Mouse (Mus musculus) midbrain, postnatal 0 days (tissue): ENCODE measurements at regions not wholly inside any gene's neighbourhood (a gene's known extent, or its start where the extent isn't known, plus 50 kb on each side); places are given as distances from the start of the nearest gene placed in this dataset.

Experiments used
- ATAC-seq: fragments of 200-750 bp; cut with Nextera tagmentation; 2 replicates; pipeline ENCODE4 v1.8.0; 2017; ENCODE audit warnings: moderate number of reproducible peaks, mild to moderate bottlenecking, moderate TSS enrichment, moderate library complexity; ENCODE audit not compliant: low FRiP score
- DNase-seq: peaks from one replicate; pipeline ENCODE4 v3.0.0-alpha.2; 2015; ENCODE audit warnings: low spot score
- H3K27ac ChIP-seq: fragments of 300-500 bp; sonication (generic); 2 replicates; pipeline ENCODE4 v1.5.1; 2014; ENCODE audit warnings: low read depth, mild to moderate bottlenecking, low read length, mixed read lengths
- H3K27me3 ChIP-seq: fragments of 300-500 bp; sonication (generic); 2 replicates; pipeline ENCODE4 v1.6.1; 2014; ENCODE audit warnings: low read length, control low read depth, mixed read lengths; ENCODE audit not compliant: insufficient read depth
- H3K36me3 ChIP-seq: fragments of 300-500 bp; sonication (generic); 2 replicates; pipeline ENCODE4 v1.6.1; 2014; ENCODE audit warnings: low read length, control low read depth, mixed read lengths; ENCODE audit not compliant: insufficient read depth
- H3K4me1 ChIP-seq: fragments of 300-500 bp; sonication (generic); 2 replicates; pipeline ENCODE4 v1.6.1; 2014; ENCODE audit warnings: mild to moderate bottlenecking, control low read depth, antibody characterized with exemption, low read length, mixed read lengths; ENCODE audit not compliant: insufficient read depth
- H3K4me2 ChIP-seq: fragments of 300-500 bp; sonication (generic); 2 replicates; pipeline ENCODE4 v1.6.1; 2014; ENCODE audit warnings: low read depth, mild to moderate bottlenecking, low read length, mixed read lengths; ENCODE audit not compliant: poor library complexity, severe bottlenecking
- H3K4me3 ChIP-seq: fragments of 300-500 bp; sonication (generic); 2 replicates; pipeline ENCODE4 v1.5.1; 2014; ENCODE audit warnings: low read depth, mild to moderate bottlenecking, low read length, moderate library complexity
- H3K9ac ChIP-seq: fragments of 300-500 bp; sonication (generic); replicated peaks from 2 replicates; pipeline ENCODE4 v1.6.1; 2014; ENCODE audit warnings: mild to moderate bottlenecking, low read length, moderate library complexity, mixed read lengths; ENCODE audit not compliant: poor library complexity, severe bottlenecking
- H3K9me3 ChIP-seq: fragments of 300-500 bp; sonication (generic); 2 replicates; pipeline ENCODE4 v1.6.1; 2016; ENCODE audit warnings: low read length, control low read depth
- CTCF ChIP-seq: IDR thresholded peaks from 2 replicates; pipeline ENCODE4 v1.5.1; 2016; ENCODE audit warnings: antibody characterized with exemption, mild to moderate bottlenecking
- WGBS: fragments of 180-500 bp; shearing (Covaris S2); extraction: QIAGEN DNeasy Blood & Tissue Kit; methylation state at CpG from one replicate; pipeline ENCODE4 v1.1.7; 2014; 5-methylcytosine and 5-hydroxymethylcytosine counted together

DNA sequence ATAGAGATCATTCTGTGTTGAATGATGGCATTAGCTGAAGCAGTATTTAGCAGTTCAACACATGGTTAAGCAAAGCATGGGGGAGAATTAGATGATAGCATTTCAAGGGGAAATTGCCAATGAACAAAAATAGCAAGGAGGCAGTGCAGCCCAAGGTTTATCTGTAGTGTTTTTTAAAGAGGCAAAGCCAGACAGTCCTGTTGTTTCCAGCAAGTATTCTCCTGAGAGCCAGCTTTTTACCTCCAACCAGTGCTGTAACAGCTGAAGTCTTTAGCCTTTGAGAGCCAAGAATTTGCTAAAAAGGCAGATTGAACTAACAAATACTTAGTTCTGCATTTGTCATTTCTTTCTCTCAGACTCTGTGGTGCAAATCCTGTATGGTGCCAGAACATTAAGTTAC is 305.1 kb upstream of the Arx start:
- no peak overlapping the region for H3K9ac ChIP-seq
- no peak overlapping the region for H3K4me2 ChIP-seq
- no peak overlapping the region for H3K27ac ChIP-seq
- DNase-seq, result no peak
- H3K4me3 ChIP-seq, result no peak overlapping the region
- no peaks in the 10 kb centered on the region for H3K27me3 ChIP-seq
- H3K36me3 ChIP-seq, result no peaks in the 10 kb centered on the region
- ATAC-seq, result no peak
- TF ChIP-seq CTCF, result no peak
- H3K9me3 ChIP-seq, result no peaks in the 10 kb centered on the region
- H3K4me1 ChIP-seq, result no peaks in the 10 kb centered on the region

DNA sequence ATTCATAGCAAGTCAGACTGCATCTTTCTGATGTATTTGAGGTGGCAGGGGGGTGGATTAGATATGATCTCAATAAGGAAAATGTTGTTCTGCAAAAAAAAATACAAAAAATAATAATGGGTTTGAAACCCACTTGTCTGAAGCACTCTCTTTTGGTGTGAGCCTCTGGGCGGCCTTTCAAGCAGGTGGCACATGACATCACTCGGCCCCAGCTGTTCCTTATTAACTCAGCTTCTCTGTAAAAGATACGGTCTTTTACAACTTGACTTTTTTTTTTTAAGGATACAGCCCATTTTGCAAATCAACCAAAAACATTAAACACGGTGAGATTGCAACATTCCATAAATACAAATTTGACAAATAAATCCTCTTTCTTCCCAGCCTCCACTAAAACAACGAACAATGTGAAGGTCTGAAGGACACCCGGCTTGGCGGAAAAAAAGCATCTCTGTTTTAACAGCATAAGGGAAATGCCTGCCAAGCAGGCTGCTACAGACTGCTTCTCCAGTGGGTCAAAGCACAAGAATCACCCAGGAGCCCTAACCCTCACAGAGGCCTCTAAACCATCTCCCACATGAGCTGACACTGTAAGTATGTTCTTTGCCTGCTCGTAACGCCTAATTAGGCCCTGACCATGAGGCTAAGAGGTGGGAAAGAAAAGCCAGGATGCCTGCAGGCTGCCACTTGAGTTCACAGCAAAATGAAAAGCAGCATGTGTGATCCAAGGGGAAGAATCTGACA is 283.8 kb upstream of the Arx start:
- ATAC-seq, result no peak
- H3K4me1 ChIP-seq, result no peaks in the 10 kb centered on the region
- H3K36me3 ChIP-seq, result no peaks in the 10 kb centered on the region
- no peak for DNase-seq
- no peak for TF ChIP-seq CTCF
- no peaks in the 10 kb centered on the region for H3K9me3 ChIP-seq
- no peaks in the 10 kb centered on the region for H3K27me3 ChIP-seq
- WGBS, result 57% methylated on average over 9 of the region's 9 CpGs
- H3K4me2 ChIP-seq, result no peak overlapping the region
- H3K4me3 ChIP-seq, result no peak overlapping the region
- no peak overlapping the region for H3K9ac ChIP-seq
- no peak overlapping the region for H3K27ac ChIP-seq

DNA sequence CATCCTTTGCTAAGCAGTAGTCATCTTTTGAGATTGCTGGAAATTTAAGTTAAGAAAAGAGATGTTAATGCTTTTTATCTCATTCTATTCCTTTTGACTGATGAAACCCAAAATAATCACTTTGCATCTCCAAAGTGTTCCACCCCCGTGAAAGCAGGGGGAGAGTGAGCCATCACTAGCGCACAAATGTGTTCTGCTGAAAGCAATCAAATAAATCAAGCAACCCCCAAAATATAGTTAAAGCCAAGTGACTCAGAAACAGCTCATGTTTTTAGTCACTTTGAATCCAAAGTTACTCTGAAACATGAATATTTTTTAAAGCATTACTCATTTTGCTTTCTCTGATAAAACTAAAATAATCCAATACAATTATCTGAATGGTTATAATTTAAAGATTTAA is 279.6 kb upstream of the Arx start:
- Histone ChIP-seq H3K36me3 (no peaks in the 10 kb centered on the region), H3K4me2 (no peak overlapping the region), H3K27me3 (no peaks in the 10 kb centered on the region), H3K9me3 (no peaks in the 10 kb centered on the region), H3K27ac (no peak overlapping the region), H3K4me3 (no peak overlapping the region), H3K9ac (no peak overlapping the region), H3K4me1 (no peaks in the 10 kb centered on the region)
- WGBS, result 76% methylated on average over 2 of the region's 2 CpGs
- no peak for TF ChIP-seq CTCF
- ATAC-seq (no peak), DNase-seq (no peak)

DNA sequence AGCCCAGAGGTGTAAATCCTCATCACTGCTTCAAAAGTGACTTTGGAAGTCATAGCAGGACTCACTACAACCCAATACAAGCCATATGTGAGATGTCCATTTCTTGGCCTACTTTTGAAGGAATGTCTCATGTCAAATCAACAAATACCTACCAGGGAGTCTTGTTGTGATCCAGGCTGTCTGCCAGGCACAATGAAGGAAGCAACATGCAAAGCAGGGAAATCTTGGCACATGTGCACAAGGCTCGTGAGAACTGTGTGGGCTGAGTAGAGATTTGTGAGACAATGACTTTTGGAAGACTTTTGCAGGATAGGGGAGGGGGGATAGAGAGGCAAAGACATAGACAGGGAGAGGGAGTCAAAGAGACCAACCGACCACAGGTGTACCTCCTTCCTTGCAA is 274.7 kb upstream of the Arx start:
- Histone ChIP-seq H3K27ac (no peak overlapping the region), H3K27me3 (no peaks in the 10 kb centered on the region), H3K9ac (no peak overlapping the region), H3K4me2 (no peak overlapping the region), H3K4me3 (no peak overlapping the region), H3K36me3 (no peaks in the 10 kb centered on the region), H3K9me3 (no peaks in the 10 kb centered on the region), H3K4me1 (no peaks in the 10 kb centered on the region)
- TF ChIP-seq CTCF, result no peak
- ATAC-seq, result no peak
- no peak for DNase-seq
- WGBS, result 70% methylated on average over 2 of the region's 2 CpGs

DNA sequence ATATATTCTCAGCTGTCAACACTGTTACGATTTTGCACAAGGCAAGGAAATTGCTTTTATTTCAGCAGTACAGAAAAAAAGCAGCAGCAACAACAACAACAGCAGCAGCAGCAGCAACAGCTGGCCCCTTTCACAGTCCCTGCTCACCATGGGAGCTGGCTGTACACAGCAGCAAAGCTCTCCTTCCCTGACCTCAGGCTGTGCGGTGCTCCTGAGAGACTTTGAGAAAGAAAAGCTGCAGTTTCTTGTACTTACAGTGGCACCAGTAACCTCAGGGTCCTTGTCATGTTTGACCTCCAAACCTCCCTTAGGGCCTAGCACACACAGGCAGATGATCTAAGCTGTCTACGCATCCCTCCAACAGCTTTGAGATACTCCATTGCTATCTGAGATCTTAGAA is 269.9 kb upstream of the Arx start:
- 74% methylated on average over 3 of the region's 3 CpGs for WGBS
- no peaks in the 10 kb centered on the region for H3K27me3 ChIP-seq

DNA sequence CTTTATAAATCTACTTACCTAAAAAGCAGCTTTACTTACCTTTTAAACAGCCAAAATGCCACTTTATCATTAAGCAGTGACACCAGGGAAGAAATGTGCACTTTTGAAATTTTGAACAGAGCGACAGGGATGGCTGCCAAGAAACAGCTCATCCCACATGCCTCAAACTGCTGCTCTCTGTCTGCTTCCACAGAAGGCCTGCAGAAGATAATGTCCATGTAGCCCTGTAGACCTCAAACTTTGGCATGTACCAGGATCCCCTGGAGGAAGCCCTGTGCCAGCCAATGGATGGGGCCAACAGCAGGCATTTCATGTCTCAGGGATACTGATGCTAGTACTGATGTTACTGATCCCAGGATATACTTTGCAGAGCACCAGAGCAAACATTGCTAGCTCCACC is 245.1 kb upstream of the Arx start:
- DNase-seq (peak; percentile 0), ATAC-seq (no peak)
- Histone ChIP-seq H3K9ac (no peak overlapping the region), H3K27me3 (no peaks in the 10 kb centered on the region), H3K9me3 (no peaks in the 10 kb centered on the region), H3K4me1 (no peaks in the 10 kb centered on the region), H3K36me3 (no peaks in the 10 kb centered on the region), H3K4me3 (no peak overlapping the region), H3K27ac (no peak overlapping the region), H3K4me2 (no peak overlapping the region)
- TF ChIP-seq CTCF, result no peak
- 81% methylated on average over 1 of the region's 1 CpGs for WGBS

More for the DNA sequence above, 269.9 kb upstream of the Arx start:
- Histone ChIP-seq H3K9me3 (no peaks in the 10 kb centered on the region), H3K36me3 (no peaks in the 10 kb centered on the region), H3K9ac (no peak overlapping the region), H3K27ac (no peak overlapping the region), H3K4me2 (no peak overlapping the region), H3K4me1 (no peaks in the 10 kb centered on the region), H3K4me3 (no peak overlapping the region)
- no peak for TF ChIP-seq CTCF
- ATAC-seq, result no peak
- no peak for DNase-seq
